Mouse (Mus musculus): Measurements from ENCODE around the gene Efnb3. TPM values are rescaled to one million over a fixed set of nuclear protein-coding genes. Genes with fewer than 3 reads are reported as not detected.

The Efnb3 gene
- polyA plus RNA-seq, 1 experiment: 3.9 TPM

- H3K9ac ChIP-seq (ENCODE audit: low read depth, poor library complexity, severe bottlenecking): no peak overlapping the region
- H3K9me3 ChIP-seq (replicated peaks; ENCODE audit: control insufficient read depth, insufficient read depth, low read length, poor library complexity, severe bottlenecking): no peaks in the 10 kb centered on the region
- no peaks in the 10 kb centered on the region for H3K4me1 ChIP-seq (ENCODE audit: control insufficient read depth, insufficient read depth, low read length)
- H3K36me3 ChIP-seq (ENCODE audit: control insufficient read depth, insufficient read depth, low read length, poor library complexity, severe bottlenecking): peaks cover 19% of the 10 kb centered on the region
- no peak overlapping the region for H3K4me3 ChIP-seq (ENCODE audit: low read depth, low read length)
- TF ChIP-seq CTCF (IDR thresholded peaks at IDR 0.05; ENCODE audit: low read depth, low read length) (no peak), EP300 (IDR thresholded peaks at IDR 0.05; ENCODE audit: insufficient read depth, low read depth, low read length) (no peak), POLR2A (IDR thresholded peaks at IDR 0.05; ENCODE audit: insufficient read depth, low read length) (no peak)
- no peak overlapping the region for H3K27ac ChIP-seq (ENCODE audit: insufficient read depth, low read length)
- no peaks in the 10 kb centered on the region for H3K27me3 ChIP-seq (ENCODE audit: control insufficient read depth, insufficient read depth, low read length, poor library complexity, severe bottlenecking)
Observed at GRCm38 (mm10) chr11:69594853-69595252, 34.8 kb upstream of the Efnb3 start.

GRCm38 (mm10) chr11:69592799-69593198 lies 32.8 kb upstream of the Efnb3 start:
- H3K9ac ChIP-seq (ENCODE audit: low read depth, poor library complexity, severe bottlenecking): no peak overlapping the region
- peaks cover 37% of the 10 kb centered on the region for H3K36me3 ChIP-seq (ENCODE audit: control insufficient read depth, insufficient read depth, low read length, poor library complexity, severe bottlenecking)
- no peak overlapping the region for H3K27ac ChIP-seq (ENCODE audit: insufficient read depth, low read length)
- no peaks in the 10 kb centered on the region for H3K9me3 ChIP-seq (replicated peaks; ENCODE audit: control insufficient read depth, insufficient read depth, low read length, poor library complexity, severe bottlenecking)
- H3K27me3 ChIP-seq (ENCODE audit: control insufficient read depth, insufficient read depth, low read length, poor library complexity, severe bottlenecking): no peaks in the 10 kb centered on the region
- H3K4me1 ChIP-seq (ENCODE audit: control insufficient read depth, insufficient read depth, low read length): no peaks in the 10 kb centered on the region
- no peak overlapping the region for H3K4me3 ChIP-seq (ENCODE audit: low read depth, low read length)
- TF ChIP-seq CTCF (IDR thresholded peaks at IDR 0.05; ENCODE audit: low read depth, low read length) (no peak), EP300 (IDR thresholded peaks at IDR 0.05; ENCODE audit: insufficient read depth, low read depth, low read length) (no peak), POLR2A (IDR thresholded peaks at IDR 0.05; ENCODE audit: insufficient read depth, low read length) (no peak)

GRCm38 (mm10) chr11:69591899-69592637 lies 32.1 kb upstream of the Efnb3 start:
- H3K9ac ChIP-seq (ENCODE audit: low read depth, poor library complexity, severe bottlenecking): no peak overlapping the region
- no peaks in the 10 kb centered on the region for H3K27me3 ChIP-seq (ENCODE audit: control insufficient read depth, insufficient read depth, low read length, poor library complexity, severe bottlenecking)
- no peak overlapping the region for H3K4me3 ChIP-seq (ENCODE audit: low read depth, low read length)
- H3K9me3 ChIP-seq (replicated peaks; ENCODE audit: control insufficient read depth, insufficient read depth, low read length, poor library complexity, severe bottlenecking): no peaks in the 10 kb centered on the region
- peaks cover 45% of the 10 kb centered on the region for H3K36me3 ChIP-seq (ENCODE audit: control insufficient read depth, insufficient read depth, low read length, poor library complexity, severe bottlenecking)
- H3K4me1 ChIP-seq (ENCODE audit: control insufficient read depth, insufficient read depth, low read length): no peaks in the 10 kb centered on the region
- H3K27ac ChIP-seq (ENCODE audit: insufficient read depth, low read length): no peak overlapping the region
- TF ChIP-seq EP300 (IDR thresholded peaks at IDR 0.05; ENCODE audit: insufficient read depth, low read depth, low read length) (no peak), CTCF (IDR thresholded peaks at IDR 0.05; ENCODE audit: low read depth, low read length) (no peak), POLR2A (IDR thresholded peaks at IDR 0.05; ENCODE audit: insufficient read depth, low read length) (no peak)

GRCm38 (mm10) chr11:69591424-69591823 lies 31.4 kb upstream of the Efnb3 start:
- no peaks in the 10 kb centered on the region for H3K4me1 ChIP-seq (ENCODE audit: control insufficient read depth, insufficient read depth, low read length)
- no peaks in the 10 kb centered on the region for H3K27me3 ChIP-seq (ENCODE audit: control insufficient read depth, insufficient read depth, low read length, poor library complexity, severe bottlenecking)
- H3K27ac ChIP-seq (ENCODE audit: insufficient read depth, low read length): no peak overlapping the region
- peaks cover 50% of the 10 kb centered on the region for H3K36me3 ChIP-seq (ENCODE audit: control insufficient read depth, insufficient read depth, low read length, poor library complexity, severe bottlenecking)
- TF ChIP-seq CTCF (IDR thresholded peaks at IDR 0.05; ENCODE audit: low read depth, low read length) (no peak), POLR2A (IDR thresholded peaks at IDR 0.05; ENCODE audit: insufficient read depth, low read length) (no peak), EP300 (IDR thresholded peaks at IDR 0.05; ENCODE audit: insufficient read depth, low read depth, low read length) (no peak)
- no peak overlapping the region for H3K4me3 ChIP-seq (ENCODE audit: low read depth, low read length)
- no peak overlapping the region for H3K9ac ChIP-seq (ENCODE audit: low read depth, poor library complexity, severe bottlenecking)
- no peaks in the 10 kb centered on the region for H3K9me3 ChIP-seq (replicated peaks; ENCODE audit: control insufficient read depth, insufficient read depth, low read length, poor library complexity, severe bottlenecking)

- H3K36me3 ChIP-seq (ENCODE audit: control insufficient read depth, insufficient read depth, low read length, poor library complexity, severe bottlenecking): peaks cover 54% of the 10 kb centered on the region
- no peak overlapping the region for H3K4me3 ChIP-seq (ENCODE audit: low read depth, low read length)
- no peaks in the 10 kb centered on the region for H3K4me1 ChIP-seq (ENCODE audit: control insufficient read depth, insufficient read depth, low read length)
- H3K9ac ChIP-seq (ENCODE audit: low read depth, poor library complexity, severe bottlenecking): no peak overlapping the region
- no peaks in the 10 kb centered on the region for H3K9me3 ChIP-seq (replicated peaks; ENCODE audit: control insufficient read depth, insufficient read depth, low read length, poor library complexity, severe bottlenecking)
- H3K27ac ChIP-seq (ENCODE audit: insufficient read depth, low read length): no peak overlapping the region
- no peaks in the 10 kb centered on the region for H3K27me3 ChIP-seq (ENCODE audit: control insufficient read depth, insufficient read depth, low read length, poor library complexity, severe bottlenecking)
- TF ChIP-seq EP300 (IDR thresholded peaks at IDR 0.05; ENCODE audit: insufficient read depth, low read depth, low read length) (no peak), POLR2A (IDR thresholded peaks at IDR 0.05; ENCODE audit: insufficient read depth, low read length) (no peak), CTCF (IDR thresholded peaks at IDR 0.05; ENCODE audit: low read depth, low read length) (no peak)
Observed at GRCm38 (mm10) chr11:69590622-69591021, 30.6 kb upstream of the Efnb3 start.

GRCm38 (mm10) chr11:69589207-69589834 lies 29.3 kb upstream of the Efnb3 start:
- H3K36me3 ChIP-seq (ENCODE audit: control insufficient read depth, insufficient read depth, low read length, poor library complexity, severe bottlenecking): peaks cover 54% of the 10 kb centered on the region
- no peaks in the 10 kb centered on the region for H3K27me3 ChIP-seq (ENCODE audit: control insufficient read depth, insufficient read depth, low read length, poor library complexity, severe bottlenecking)
- peaks cover 2% of the 10 kb centered on the region for H3K4me1 ChIP-seq (ENCODE audit: control insufficient read depth, insufficient read depth, low read length)
- H3K9me3 ChIP-seq (replicated peaks; ENCODE audit: control insufficient read depth, insufficient read depth, low read length, poor library complexity, severe bottlenecking): no peaks in the 10 kb centered on the region
- no peak overlapping the region for H3K27ac ChIP-seq (ENCODE audit: insufficient read depth, low read length)
- TF ChIP-seq CTCF (IDR thresholded peaks at IDR 0.05; ENCODE audit: low read depth, low read length): no peak
- no peak for TF ChIP-seq POLR2A (IDR thresholded peaks at IDR 0.05; ENCODE audit: insufficient read depth, low read length)
- no peak overlapping the region for H3K4me3 ChIP-seq (ENCODE audit: low read depth, low read length)
- H3K9ac ChIP-seq (ENCODE audit: low read depth, poor library complexity, severe bottlenecking): no peak overlapping the region

All from ES-Bruce4 (cell line).